ENCODE assay signal across 17 mouse cellular contexts in genomic region chr3:79273350-79273749, GRCm38 (mm10).
"Had no signal": no experiment of that assay in that cellular context is flagged by ENCODE, and none has a peak within 500 bp of the region (broad histone marks: within the 10 kb centered on the region; RNA-seq: fewer than 3 reads in every experiment).

No protein-coding gene starts in this region.

- H3K4me3 ChIP-seq: layer of hippocampus, adult 2 months; limb, embryonic 13.5 days; liver, embryonic 12.5 days; liver, embryonic 15.5 days; lung, embryonic 15.5 days; megakaryocyte, embryonic 14.5 days had no signal

- H3K4me2 ChIP-seq: limb, embryonic 13.5 days; liver, embryonic 12.5 days; liver, embryonic 15.5 days; lung, embryonic 15.5 days; midbrain, embryonic 11.5 days had no signal

- H3K9ac ChIP-seq: limb, embryonic 13.5 days; liver, embryonic 12.5 days; liver, embryonic 15.5 days; lung, embryonic 15.5 days had no signal

- DNase-seq: kidney, adult 9 months; kidney, postnatal 14 days; layer of hippocampus, adult 9-11 months; liver; lung, adult 18-20 months; lung, postnatal 10 days; lung, postnatal 36 days; midbrain, embryonic 14.5 days; thymus, adult 18-20 months; thymus, postnatal 36 days had no signal

- H3K9me3 ChIP-seq: limb, embryonic 13.5 days; liver, embryonic 12.5 days; liver, embryonic 15.5 days; lung, embryonic 15.5 days; megakaryocyte, embryonic 14.5 days had no signal

- H3K36me3 ChIP-seq: limb, embryonic 13.5 days; liver, embryonic 12.5 days; liver, embryonic 15.5 days; lung, embryonic 15.5 days had no signal

- ATAC-seq: liver, embryonic 12.5 days had no signal

- H3K27ac ChIP-seq: layer of hippocampus, adult 2 months; liver, embryonic 12.5 days; liver, embryonic 15.5 days; lung, embryonic 15.5 days had no signal

- H3K27me3 ChIP-seq: limb, embryonic 13.5 days; liver, embryonic 12.5 days; liver, embryonic 15.5 days; lung, embryonic 15.5 days; megakaryocyte, embryonic 14.5 days had no signal

- H3K4me1 ChIP-seq: liver, embryonic 15.5 days had no signal
